8 mouse cellular contexts compared by ENCODE assay signal in the genomic region with DNA sequence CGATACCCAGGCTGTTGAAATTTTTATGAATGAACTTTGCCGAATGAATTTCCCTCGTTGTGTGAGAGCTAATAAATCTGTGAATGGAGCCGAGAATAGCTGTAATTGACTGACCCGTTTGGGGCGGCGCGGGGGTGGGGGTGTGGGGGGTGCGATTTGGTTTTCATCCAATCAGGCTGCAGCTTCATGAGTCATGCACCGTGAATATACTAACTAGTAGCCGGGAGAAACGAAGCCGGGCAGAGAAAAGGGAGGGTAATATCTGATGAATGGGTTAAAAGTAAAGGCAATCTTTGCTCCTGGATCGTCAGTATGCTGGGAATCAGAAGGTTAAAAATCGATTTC. TPM values are rescaled to one million over a fixed set of nuclear protein-coding genes. Genes with fewer than 3 reads are reported as not detected.
A peak's percentile ranks its signal among the peaks of the same experiment; 100 is the strongest.
DNase-seq lines count a peak whose midpoint lies in the region; ATAC-seq and TF ChIP-seq lines count a peak whose summit lies in the region.

A gene (minus strand): TSS at position 63 of the 345 bp plus-strand sequence.

- peaks cover 16% of the 10 kb centered on the region for H3K27me3 ChIP-seq in lung, postnatal 0 days (replicated peaks; ENCODE audit: insufficient read depth, low read length)
- H3K27me3 ChIP-seq in intestine, embryonic 14.5 days (replicated peaks; ENCODE audit: control insufficient read depth, insufficient read depth, low read length): peaks cover 23% of the 10 kb centered on the region
- peaks cover 72% of the 10 kb centered on the region for H3K27me3 ChIP-seq in midbrain, embryonic 12.5 days

- no peaks in the 10 kb centered on the region for H3K36me3 ChIP-seq in lung, postnatal 0 days (ENCODE audit: insufficient read depth, low read length)
- H3K36me3 ChIP-seq in intestine, embryonic 14.5 days (ENCODE audit: control insufficient read depth, insufficient read depth, low read length): no peaks in the 10 kb centered on the region
- no peaks in the 10 kb centered on the region for H3K36me3 ChIP-seq in midbrain, embryonic 12.5 days

- H3K4me1 ChIP-seq in lung, postnatal 0 days (ENCODE audit: insufficient read depth, low read depth, low read length): peaks cover 18% of the 10 kb centered on the region; the same call in 1 of the 2 replicates
- H3K4me1 ChIP-seq in embryonic fibroblast, embryonic 13.5 days (ENCODE audit: control insufficient read depth, insufficient read depth, low read length): 0 out of 2 replicates have a peak, but pooled peaks cover 7% of the 10 kb centered on the region
- peaks cover 9% of the 10 kb centered on the region for H3K4me1 ChIP-seq in intestine, embryonic 14.5 days (replicated peaks; ENCODE audit: control insufficient read depth, insufficient read depth, low read length)
- H3K4me1 ChIP-seq in midbrain, embryonic 12.5 days: peaks cover 22% of the 10 kb centered on the region

- H3K27ac ChIP-seq in lung, postnatal 0 days (ENCODE audit: low read length): no peak within 1 kb of the TSS
- no peak within 1 kb of the TSS for H3K27ac ChIP-seq in embryonic fibroblast, embryonic 13.5 days (ENCODE audit: insufficient read depth, low read length)
- 0 out of 2 replicates have a peak within 1 kb of the TSS, but pooled peaks have one; percentile 3 for H3K27ac ChIP-seq in intestine, embryonic 14.5 days (ENCODE audit: low read depth)
- H3K27ac ChIP-seq in midbrain, embryonic 12.5 days (replicated peaks): peak within 1 kb of the TSS; percentile 52; the same call in 1 of the 2 replicates

- H3K9ac ChIP-seq in lung, postnatal 0 days (replicated peaks; ENCODE audit: low read depth): peak within 1 kb of the TSS; percentile 16
- H3K9ac ChIP-seq in intestine, embryonic 14.5 days (ENCODE audit: low read length): peak within 1 kb of the TSS; percentile 36
- H3K9ac ChIP-seq in midbrain, embryonic 12.5 days (replicated peaks): peak within 1 kb of the TSS; percentile 56

- H3K4me2 ChIP-seq in lung, postnatal 0 days (replicated peaks; ENCODE audit: low read depth, low read length): peak within 1 kb of the TSS; percentile 96
- peak within 1 kb of the TSS; percentile 87 for H3K4me2 ChIP-seq in intestine, embryonic 14.5 days (ENCODE audit: low read length)
- peak within 1 kb of the TSS; percentile 99 for H3K4me2 ChIP-seq in midbrain, embryonic 12.5 days (replicated peaks)

- TF ChIP-seq POLR2A in embryonic fibroblast, embryonic 13.5 days (IDR thresholded peaks at IDR 0.05; ENCODE audit: low read depth, low read length): no peak

- no peak for TF ChIP-seq CTCF in lung, postnatal 0 days (IDR thresholded peaks at IDR 0.05)
- TF ChIP-seq CTCF in embryonic fibroblast, embryonic 13.5 days (IDR thresholded peaks at IDR 0.05; ENCODE audit: borderline replicate concordance, insufficient read depth, low read length): no peak

- DNase-seq in lung, postnatal 0 days (ENCODE audit: low spot score): peak; percentile 42
- no peak for DNase-seq in lung, postnatal 4 days
- peak; percentile 52 for DNase-seq in adrenal gland, postnatal 14 days
- no peak for DNase-seq in intestine, embryonic 14.5 days (ENCODE audit: low spot score)
- DNase-seq in spleen, adult 18-20 months: no peak

- TF ChIP-seq EP300 in lung, postnatal 0 days (IDR thresholded peaks at IDR 0.05): no peak

- peak; percentile 72 for ATAC-seq in lung, postnatal 0 days
- ATAC-seq in intestine, embryonic 14.5 days (replicated peaks; ENCODE audit: low FRiP score, low TSS enrichment, low read depth): peak; percentile 76; the same call in 1 of the 2 replicates
- ATAC-seq in midbrain, embryonic 12.5 days (ENCODE audit: low FRiP score, low read depth): peak; percentile 88
- ATAC-seq in erythroid progenitor cell, adult 5-6 weeks (replicated peaks; ENCODE audit: low FRiP score, poor library complexity, severe bottlenecking): no peak

- H3K4me3 ChIP-seq in lung, postnatal 0 days (ENCODE audit: low read depth, low read length): peak within 1 kb of the TSS; percentile 41
- H3K4me3 ChIP-seq in embryonic fibroblast, embryonic 13.5 days (ENCODE audit: insufficient read depth, low read length): peak within 1 kb of the TSS; percentile 58
- peak within 1 kb of the TSS; percentile 46 for H3K4me3 ChIP-seq in intestine, embryonic 14.5 days (ENCODE audit: low read depth, low read length)
- H3K4me3 ChIP-seq in midbrain, embryonic 12.5 days: peak within 1 kb of the TSS; percentile 56

- H3K9me3 ChIP-seq in lung, postnatal 0 days (ENCODE audit: low read length): no peaks in the 10 kb centered on the region
- no peaks in the 10 kb centered on the region for H3K9me3 ChIP-seq in intestine, embryonic 14.5 days (ENCODE audit: control insufficient read depth, low read length)
- no peaks in the 10 kb centered on the region for H3K9me3 ChIP-seq in midbrain, embryonic 12.5 days

- WGBS in lung, postnatal 0 days: under 1% methylated on average over 15 of the region's 15 CpGs
- 0% methylated on average over 15 of the region's 15 CpGs for WGBS in intestine, embryonic 14.5 days
- WGBS in midbrain, embryonic 12.5 days: under 1% methylated on average over 15 of the region's 15 CpGs

RNA-seq across cellular contexts. Expression of the gene that starts here (rescaled TPM):
- polyA plus RNA-seq in lung, postnatal 0 days (2015; fragmentation: Nextera tagmentation; extraction: Ambion mirVana): 0.72 and 0.74 TPM in 2 replicates
- 3.0 and 3.9 TPM in 2 replicates for total RNA-seq in adrenal gland, postnatal 14 days (2021)
- 2.9 and 3.7 TPM in 2 replicates for polyA plus RNA-seq in embryonic fibroblast, embryonic 13.5 days (2011; ENCODE audit: insufficient read length, low read depth, missing spikeins)
- polyA plus RNA-seq in intestine, embryonic 14.5 days (2014; fragmentation: Nextera tagmentation; extraction: Ambion mirVana): 2.5 and 2.6 TPM in 2 replicates
- polyA plus RNA-seq in midbrain, embryonic 12.5 days (2016; fragmentation: Nextera tagmentation; extraction: Ambion mirVana): 1.3 and 2.1 TPM in 2 replicates
- total RNA-seq in erythroid progenitor cell, adult 5-6 weeks (2015; ENCODE audit: low replicate concordance): not detected in 2 replicates
- 0.15 and 3.3 TPM in 2 replicates for total RNA-seq in erythroid progenitor cell, adult 5-6 weeks (2017; ENCODE audit: low replicate concordance)

Comparison
In these comparisons a context has a peak if more than half of its experiments do, and no peak if none do; other contexts are left out.
1. Peak in DNase-seq, ATAC-seq, H3K4me3 ChIP-seq, H3K9ac ChIP-seq and H3K4me2 ChIP-seq in lung, postnatal 0 days; RNA of the gene not detected or under 1 TPM.
2. H3K27ac ChIP-seq: peak in intestine, embryonic 14.5 days (single experiment) and midbrain, embryonic 12.5 days (single experiment); none in lung, postnatal 0 days (single experiment) and embryonic fibroblast, embryonic 13.5 days (single experiment).
3. Peak in every context shown above with its lines, with median percentiles within 50 percentile points of each other: H3K4me2 ChIP-seq, H3K4me3 ChIP-seq and H3K9ac ChIP-seq.